Mouse (Mus musculus) forebrain, embryonic 13.5 days (tissue): ENCODE data around the gene Agxt2. TPM values are rescaled to one million over a fixed set of nuclear protein-coding genes. Genes with fewer than 3 reads are reported as not detected.

Experiments
- ATAC-seq: fragments of 200-750 bp; cut with Nextera tagmentation; 2 replicates; pipeline ENCODE4 v1.8.0; 2017
- H3K27ac ChIP-seq: fragments of 300-500 bp; sonication (generic); 2 replicates; pipeline ENCODE4 v1.5.1; 2015; ENCODE audit warnings: inconsistent platforms, mild to moderate bottlenecking, moderate library complexity
- H3K27me3 ChIP-seq: fragments of 300-500 bp; sonication (generic); 2 replicates; pipeline ENCODE4 v1.6.1; 2015; ENCODE audit warnings: mild to moderate bottlenecking, inconsistent platforms
- H3K36me3 ChIP-seq: fragments of 300-500 bp; sonication (generic); 2 replicates; pipeline ENCODE4 v1.6.1; 2015; ENCODE audit warnings: mild to moderate bottlenecking, inconsistent platforms; ENCODE audit not compliant: poor library complexity, severe bottlenecking
- H3K4me1 ChIP-seq: fragments of 300-500 bp; sonication (generic); 2 replicates; pipeline ENCODE4 v1.6.1; 2015; ENCODE audit warnings: inconsistent platforms
- H3K4me2 ChIP-seq: fragments of 300-500 bp; sonication (generic); 2 replicates; pipeline ENCODE4 v1.6.1; 2015; ENCODE audit warnings: inconsistent platforms, mild to moderate bottlenecking, moderate library complexity
- H3K4me3 ChIP-seq: fragments of 300-500 bp; sonication (generic); 2 replicates; pipeline ENCODE4 v1.5.1; 2015; ENCODE audit warnings: mild to moderate bottlenecking, inconsistent platforms
- H3K9ac ChIP-seq: fragments of 300-500 bp; sonication (generic); 2 replicates; pipeline ENCODE4 v1.6.1; 2015; ENCODE audit warnings: mild to moderate bottlenecking, inconsistent platforms
- H3K9me3 ChIP-seq: fragments of 300-500 bp; sonication (generic); replicated peaks from 2 replicates; pipeline ENCODE4 v1.6.1; 2016; ENCODE audit warnings: inconsistent platforms
- WGBS: fragments of 180-500 bp; shearing (Covaris S2); methylation state at CpG from one replicate; pipeline ENCODE4 v1.1.7; 2015; 5-methylcytosine and 5-hydroxymethylcytosine counted together
- polyA plus RNA-seq: library from polyadenylated mRNA; unstranded; fragments of >200 nt; fragmentation: Nextera tagmentation; extraction: Ambion mirVana; gene quantifications from 2 replicates; pipeline ENCODE4 v1.2.1, GENCODE M21; 2015

The Agxt2 gene
- polyA plus RNA-seq, 1 experiment from 2014 or later: not detected

GRCm38 (mm10) chr15:10379757-10380458, 21.6 kb downstream of the Agxt2 start:
- Histone ChIP-seq H3K4me1 (no peaks in the 10 kb centered on the region), H3K36me3 (no peaks in the 10 kb centered on the region), H3K9me3 (no peaks in the 10 kb centered on the region), H3K27ac (no peak overlapping the region), H3K27me3 (no peaks in the 10 kb centered on the region), H3K9ac (no peak overlapping the region), H3K4me3 (no peak overlapping the region), H3K4me2 (no peak overlapping the region)
- ATAC-seq: no peak
- 94% methylated on average over 3 of the region's 3 CpGs for WGBS

- no peaks in the 10 kb centered on the region for H3K27me3 ChIP-seq
- H3K36me3 ChIP-seq: no peaks in the 10 kb centered on the region
- no peak overlapping the region for H3K4me2 ChIP-seq
- ATAC-seq: no peak
- H3K4me3 ChIP-seq: no peak overlapping the region
- no peak overlapping the region for H3K27ac ChIP-seq
- H3K9me3 ChIP-seq: no peaks in the 10 kb centered on the region
- 86% methylated on average over 2 of the region's 2 CpGs for WGBS
- H3K4me1 ChIP-seq: no peaks in the 10 kb centered on the region
- H3K9ac ChIP-seq: no peak overlapping the region
Measured at GRCm38 (mm10) chr15:10387263-10387662, 28.9 kb downstream of the Agxt2 start.

- H3K4me3 ChIP-seq: no peak overlapping the region
- H3K4me2 ChIP-seq: no peak overlapping the region
- no peaks in the 10 kb centered on the region for H3K27me3 ChIP-seq
- no peak overlapping the region for H3K27ac ChIP-seq
- no peaks in the 10 kb centered on the region for H3K36me3 ChIP-seq
- WGBS: 63% methylated on average over 2 of the region's 2 CpGs
- ATAC-seq: no peak
- no peaks in the 10 kb centered on the region for H3K4me1 ChIP-seq
- H3K9ac ChIP-seq: no peak overlapping the region
- no peaks in the 10 kb centered on the region for H3K9me3 ChIP-seq
Measured at GRCm38 (mm10) chr15:10399795-10400194, 41.5 kb downstream of the Agxt2 start.

GRCm38 (mm10) chr15:10400415-10400814, 42.1 kb downstream of the Agxt2 start:
- Histone ChIP-seq H3K9me3 (no peaks in the 10 kb centered on the region), H3K4me3 (no peak overlapping the region), H3K9ac (no peak overlapping the region), H3K36me3 (no peaks in the 10 kb centered on the region), H3K27ac (no peak overlapping the region), H3K4me2 (no peak overlapping the region), H3K4me1 (no peaks in the 10 kb centered on the region), H3K27me3 (no peaks in the 10 kb centered on the region)
- WGBS: 47% methylated on average over 3 of the region's 3 CpGs
- ATAC-seq: peak; percentile 77

GRCm38 (mm10) chr15:10409842-10410241, 51.5 kb downstream of the Agxt2 start:
- Histone ChIP-seq H3K36me3 (no peaks in the 10 kb centered on the region), H3K9me3 (no peaks in the 10 kb centered on the region), H3K4me2 (no peak overlapping the region), H3K27ac (no peak overlapping the region), H3K4me3 (no peak overlapping the region), H3K4me1 (no peaks in the 10 kb centered on the region), H3K27me3 (no peaks in the 10 kb centered on the region), H3K9ac (no peak overlapping the region)
- no peak for ATAC-seq
- 91% methylated on average over 3 of the region's 3 CpGs for WGBS

GRCm38 (mm10) chr15:10410881-10411280, 52.5 kb downstream of the Agxt2 start:
- Histone ChIP-seq H3K27me3 (no peaks in the 10 kb centered on the region), H3K9me3 (no peaks in the 10 kb centered on the region), H3K27ac (no peak overlapping the region), H3K4me3 (no peak overlapping the region), H3K4me1 (no peaks in the 10 kb centered on the region), H3K36me3 (no peaks in the 10 kb centered on the region), H3K4me2 (no peak overlapping the region), H3K9ac (no peak overlapping the region)
- WGBS: 86% methylated on average over 2 of the region's 2 CpGs
- ATAC-seq: no peak

GRCm38 (mm10) chr15:10413656-10414055, 55.3 kb downstream of the Agxt2 start:
- Histone ChIP-seq H3K4me2 (no peak overlapping the region), H3K27me3 (no peaks in the 10 kb centered on the region), H3K4me3 (no peak overlapping the region), H3K36me3 (no peaks in the 10 kb centered on the region), H3K4me1 (no peaks in the 10 kb centered on the region), H3K9ac (no peak overlapping the region), H3K27ac (no peak overlapping the region), H3K9me3 (no peaks in the 10 kb centered on the region)
- no peak for ATAC-seq
- 89% methylated on average over 6 of the region's 6 CpGs for WGBS

- Histone ChIP-seq H3K4me3 (no peak overlapping the region), H3K4me2 (peak overlapping the region; percentile 29), H3K27me3 (no peaks in the 10 kb centered on the region), H3K9me3 (no peaks in the 10 kb centered on the region), H3K27ac (peak overlapping the region; percentile 60), H3K36me3 (no peaks in the 10 kb centered on the region), H3K4me1 (peaks cover 22% of the 10 kb centered on the region), H3K9ac (no peak overlapping the region)
- WGBS: 12% methylated on average over 7 of the region's 7 CpGs
- peak; percentile 91 for ATAC-seq
Measured at GRCm38 (mm10) chr15:10421138-10421784, 62.9 kb downstream of the Agxt2 start.

GRCm38 (mm10) chr15:10421785-10422144, 63.4 kb downstream of the Agxt2 start:
- Histone ChIP-seq H3K4me2 (peak overlapping the region; percentile 29), H3K27ac (peak overlapping the region; percentile 60), H3K9ac (no peak overlapping the region), H3K4me3 (no peak overlapping the region), H3K4me1 (peaks cover 22% of the 10 kb centered on the region), H3K27me3 (no peaks in the 10 kb centered on the region), H3K9me3 (no peaks in the 10 kb centered on the region), H3K36me3 (no peaks in the 10 kb centered on the region)
- peak; percentile 64 for ATAC-seq
- 0% methylated on average over 1 of the region's 1 CpGs for WGBS

- no peak for ATAC-seq
- Histone ChIP-seq H3K4me3 (no peak overlapping the region), H3K9me3 (no peaks in the 10 kb centered on the region), H3K9ac (no peak overlapping the region), H3K4me2 (no peak overlapping the region), H3K4me1 (peaks cover 14% of the 10 kb centered on the region), H3K27ac (no peak overlapping the region), H3K36me3 (no peaks in the 10 kb centered on the region), H3K27me3 (no peaks in the 10 kb centered on the region)
- WGBS: 96% methylated on average over 6 of the region's 6 CpGs
Measured at GRCm38 (mm10) chr15:10426124-10426523, 67.8 kb downstream of the Agxt2 start.

- WGBS: 93% methylated on average over 13 of the region's 13 CpGs
- no peaks in the 10 kb centered on the region for H3K9me3 ChIP-seq
Measured at GRCm38 (mm10) chr15:10426545-10427266, 68.4 kb downstream of the Agxt2 start.

GRCm38 (mm10) chr15:10436893-10437292, 78.6 kb downstream of the Agxt2 start:
- ATAC-seq: no peak
- no peaks in the 10 kb centered on the region for H3K27me3 ChIP-seq
- no peaks in the 10 kb centered on the region for H3K4me1 ChIP-seq
- WGBS: 71% methylated on average over 1 of the region's 1 CpGs
- H3K9me3 ChIP-seq: no peaks in the 10 kb centered on the region
- H3K9ac ChIP-seq: no peak overlapping the region
- no peak overlapping the region for H3K27ac ChIP-seq
- no peak overlapping the region for H3K4me2 ChIP-seq
- H3K4me3 ChIP-seq: no peak overlapping the region
- H3K36me3 ChIP-seq: peaks cover 18% of the 10 kb centered on the region

More at GRCm38 (mm10) chr15:10426545-10427266, 68.4 kb downstream of the Agxt2 start:
- H3K27me3 ChIP-seq: no peaks in the 10 kb centered on the region
- H3K9ac ChIP-seq: no peak overlapping the region
- peaks cover 8% of the 10 kb centered on the region for H3K4me1 ChIP-seq
- no peak overlapping the region for H3K4me2 ChIP-seq
- no peaks in the 10 kb centered on the region for H3K36me3 ChIP-seq
- no peak for ATAC-seq
- H3K4me3 ChIP-seq: no peak overlapping the region
- no peak overlapping the region for H3K27ac ChIP-seq
